Mouse (Mus musculus) cerebellum, adult 2 months (tissue): ENCODE results near the gene Ldhc.

ENCODE experiments used
- CTCF ChIP-seq: fragments of 200-500 bp; IDR thresholded peaks from 2 replicates; pipeline ENCODE4 v1.5.1; 2011; ENCODE audit warnings: low read depth, mild to moderate bottlenecking, control low read depth, low read length, moderate library complexity, borderline replicate concordance; ENCODE audit not compliant: insufficient read depth
- POLR2A ChIP-seq: fragments of 200-500 bp; IDR thresholded peaks from 2 replicates; pipeline ENCODE4 v1.6.1; 2011; ENCODE audit warnings: low read length, control low read depth, borderline replicate concordance; ENCODE audit not compliant: insufficient read depth

DNA sequence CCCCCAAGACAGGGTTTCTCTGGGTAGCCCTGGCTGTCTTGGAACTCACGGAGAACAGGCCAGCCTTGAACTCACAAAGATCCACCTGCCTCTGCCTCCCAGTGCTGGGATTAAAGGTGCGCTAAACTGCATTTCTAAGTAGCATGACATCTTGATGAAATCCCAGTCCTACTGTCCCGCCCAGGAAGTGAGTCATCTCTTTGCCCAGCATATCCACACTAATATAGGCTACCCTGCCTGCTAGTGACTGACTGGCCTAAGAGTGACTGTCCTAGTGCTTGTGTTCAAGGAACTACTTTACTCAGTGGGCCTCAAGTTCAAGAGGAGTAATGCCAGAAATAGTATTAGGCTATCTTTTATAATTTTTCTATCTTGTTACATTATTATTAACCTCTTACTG lies 55.4 kb downstream of the Ldhc start:
- no peak for TF ChIP-seq CTCF
- TF ChIP-seq POLR2A, result no peak
